Mouse (Mus musculus): Measurements from ENCODE around the gene Tmem17.
A peak's percentile ranks its signal among the peaks of the same experiment; 100 is the strongest.

Gene Tmem17

GRCm38 (mm10) chr11:22512038-22513001 lies at the start of gene Tmem17:
Gene Tmem17, plus strand, starts transcription at chr11:22512088.
- peak; percentile 78 for DNase-seq (ENCODE audit: low read depth, low spot score)

- DNase-seq (ENCODE audit: low read depth, low spot score), result no peak
These were observed 31.9 kb upstream of the Tmem17 start for GRCm38 (mm10) chr11:22479836-22480619.

- DNase-seq (ENCODE audit: low read depth, low spot score), result no peak
These were observed 30.1 kb upstream of the Tmem17 start for GRCm38 (mm10) chr11:22481639-22482361.

GRCm38 (mm10) chr11:22482362-22482760 lies 29.5 kb upstream of the Tmem17 start:
- no peak for DNase-seq (ENCODE audit: low read depth, low spot score)

- no peak for DNase-seq (ENCODE audit: low read depth, low spot score)
These were observed 18.1 kb upstream of the Tmem17 start for GRCm38 (mm10) chr11:22493694-22494319.

- no peak for DNase-seq (ENCODE audit: low read depth, low spot score)
These were observed 16.9 kb upstream of the Tmem17 start for GRCm38 (mm10) chr11:22494941-22495340.

- DNase-seq (ENCODE audit: low read depth, low spot score), result no peak
These were observed 12.5 kb upstream of the Tmem17 start for GRCm38 (mm10) chr11:22499396-22499795.

- no peak for DNase-seq (ENCODE audit: low read depth, low spot score)
These were observed 12.0 kb upstream of the Tmem17 start for GRCm38 (mm10) chr11:22499886-22500285.

GRCm38 (mm10) chr11:22500771-22501566 lies 10.9 kb upstream of the Tmem17 start:
- no peak for DNase-seq (ENCODE audit: low read depth, low spot score)

GRCm38 (mm10) chr11:22513075-22513474 lies 1.2 kb downstream of the Tmem17 start:
- peak; percentile 9 for DNase-seq (ENCODE audit: low read depth, low spot score)

- no peak for DNase-seq (ENCODE audit: low read depth, low spot score)
These were observed 3.2 kb downstream of the Tmem17 start for GRCm38 (mm10) chr11:22515061-22515460.

- DNase-seq (ENCODE audit: low read depth, low spot score), result no peak
These were observed 6.6 kb downstream of the Tmem17 start for GRCm38 (mm10) chr11:22518445-22518844.

- no peak for DNase-seq (ENCODE audit: low read depth, low spot score)
These were observed 8.4 kb downstream of the Tmem17 start for GRCm38 (mm10) chr11:22520251-22520650.

- no peak for DNase-seq (ENCODE audit: low read depth, low spot score)
These were observed 12.7 kb downstream of the Tmem17 start for GRCm38 (mm10) chr11:22524606-22525005.

- no peak for DNase-seq (ENCODE audit: low read depth, low spot score)
These were observed 28.7 kb downstream of the Tmem17 start for GRCm38 (mm10) chr11:22540600-22540999.

- DNase-seq (ENCODE audit: low read depth, low spot score), result no peak
These were observed 48.2 kb downstream of the Tmem17 start for GRCm38 (mm10) chr11:22560061-22560460.

GRCm38 (mm10) chr11:22560503-22561328 lies 48.8 kb downstream of the Tmem17 start:
- DNase-seq (ENCODE audit: low read depth, low spot score), result peak; percentile 45

GRCm38 (mm10) chr11:22561329-22561592 lies 49.4 kb downstream of the Tmem17 start:
- no peak for DNase-seq (ENCODE audit: low read depth, low spot score)

GRCm38 (mm10) chr11:22563706-22564105 lies 51.8 kb downstream of the Tmem17 start:
- no peak for DNase-seq (ENCODE audit: low read depth, low spot score)

- DNase-seq (ENCODE audit: low read depth, low spot score), result no peak
These were observed 52.8 kb downstream of the Tmem17 start for GRCm38 (mm10) chr11:22564676-22565075.

Data from mesoderm, embryonic 11.5 days (tissue).